Mouse (Mus musculus) CH12.LX (cell line): ENCODE data around the gene Myh2.

Experiments used
- CTCF ChIP-seq, 2 experiments: IDR thresholded peaks in 1 of 2; conservative IDR thresholded peaks in 1 of 2; 2 replicates each; pipeline ENCODE4 v1.5.1; 2011 to 2012; ENCODE audit warnings: low read depth in 2 of 2, low read length in 2 of 2, improper control_type of control experiment in 1 of 2, inconsistent platforms in 1 of 2, mild to moderate bottlenecking in 1 of 2, moderate library complexity in 1 of 2
- E2F4 ChIP-seq: IDR thresholded peaks from 2 replicates; pipeline ENCODE4 v1.6.1; 2011; ENCODE audit warnings: low read depth, low read length, improper control_type of control experiment; ENCODE audit not compliant: insufficient replicate concordance
- EP300 ChIP-seq: IDR thresholded peaks from 2 replicates; pipeline ENCODE4 v1.6.1; 2011; ENCODE audit warnings: low read length, improper control_type of control experiment
- IRF4 ChIP-seq: IDR thresholded peaks from 2 replicates; pipeline ENCODE4 v1.6.1; 2014; ENCODE audit warnings: low read depth, mild to moderate bottlenecking, inconsistent platforms, low read length, improper control_type of control experiment
- JUN ChIP-seq: IDR thresholded peaks from 2 replicates; pipeline ENCODE4 v1.6.1; 2011; ENCODE audit warnings: low read depth, mild to moderate bottlenecking, low read length, improper control_type of control experiment, moderate library complexity; ENCODE audit not compliant: insufficient read depth
- MAFK ChIP-seq: IDR thresholded peaks from 2 replicates; pipeline ENCODE4 v1.6.1; 2011; ENCODE audit warnings: low read length, improper control_type of control experiment; ENCODE audit not compliant: insufficient replicate concordance
- POLR2A ChIP-seq: IDR thresholded peaks from 2 replicates; pipeline ENCODE4 v1.6.1; 2011; ENCODE audit warnings: low read depth, mild to moderate bottlenecking, improper control_type of control experiment, low read length
- POLR2AphosphoS2 ChIP-seq: IDR thresholded peaks from 2 replicates; pipeline ENCODE4 v1.6.1; 2011; ENCODE audit warnings: low read depth, low read length, improper control_type of control experiment
- SIN3A ChIP-seq: IDR thresholded peaks from 2 replicates; pipeline ENCODE4 v1.6.1; 2012; ENCODE audit warnings: low read length, improper control_type of control experiment, inconsistent platforms
- TBP ChIP-seq: conservative IDR thresholded peaks from 2 replicates; pipeline ENCODE4 v1.6.1; 2011; ENCODE audit warnings: low read depth, low read length, improper control_type of control experiment
- ZKSCAN1 ChIP-seq: IDR thresholded peaks from 2 replicates; pipeline ENCODE4 v1.6.1; 2012; ENCODE audit warnings: low read depth, inconsistent platforms, low read length, improper control_type of control experiment, borderline replicate concordance
- ZMIZ1 ChIP-seq: IDR thresholded peaks from 2 replicates; pipeline ENCODE4 v1.6.1; 2012; ENCODE audit warnings: low read depth, mild to moderate bottlenecking, inconsistent platforms, low read length, improper control_type of control experiment

- TF ChIP-seq IRF4 (no peak), POLR2A (no peak), POLR2AphosphoS2 (no peak), CTCF (conservative IDR thresholded peaks at IDR 0.05 in 1 of 2, IDR thresholded peaks at IDR 0.05 in 1 of 2; ENCODE audit: low read depth in 2 of 2, low read length in 2 of 2) (no peak), EP300 (no peak), JUN (no peak), ZMIZ1 (no peak), SIN3A (no peak), MAFK (no peak), E2F4 (no peak), ZKSCAN1 (no peak), TBP (no peak)
These were observed 36.2 kb upstream of the Myh2 start for GRCm38 (mm10) chr11:67134654-67135053.
